In the genomic region with DNA sequence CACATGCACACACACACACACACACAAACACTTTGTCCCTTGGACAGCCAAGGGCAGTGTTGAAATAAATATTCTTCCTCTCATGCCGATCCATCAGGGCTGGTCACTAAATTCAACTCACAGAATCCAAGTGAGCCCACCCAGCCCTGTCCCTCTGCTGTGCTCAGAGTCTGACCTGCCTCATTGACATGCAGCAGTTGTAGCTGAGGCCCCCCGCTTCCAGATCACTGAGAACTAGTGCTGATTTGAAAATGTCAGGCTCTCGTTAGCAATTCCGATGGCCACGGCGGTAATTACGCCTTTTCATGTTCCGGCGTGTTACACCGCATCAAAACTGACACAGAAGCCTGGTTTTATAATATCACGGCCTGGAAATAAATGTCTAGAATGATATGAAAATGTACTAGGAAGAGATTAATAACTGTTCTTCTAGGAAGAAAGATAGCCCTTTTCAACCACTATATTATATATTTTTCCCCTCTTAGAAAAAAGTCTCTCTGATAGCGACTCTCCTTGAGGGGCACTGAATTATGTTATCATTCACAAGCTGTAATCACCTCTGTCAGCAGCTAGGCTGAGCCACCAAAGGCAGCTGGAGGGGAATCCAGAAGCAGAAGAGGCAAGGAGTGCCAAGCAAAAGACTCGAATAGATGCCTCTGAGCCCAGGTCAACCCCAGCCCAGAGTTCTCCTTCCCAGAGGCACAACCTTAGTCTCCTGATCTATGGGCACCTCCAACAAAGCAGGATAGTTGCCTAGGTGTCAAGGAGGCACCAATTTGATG, we compare ENCODE assay signal across 24 mouse cellular contexts.
DNase-seq lines count a peak whose midpoint lies in the region; ATAC-seq lines count a peak whose summit lies in the region.
"Had no signal": no experiment of that assay in that cellular context is flagged by ENCODE, and none has a peak within 500 bp of the region (broad histone marks: within the 10 kb centered on the region; RNA-seq: fewer than 3 reads in every experiment).

No protein-coding gene starts in this region.

- no peaks in the 10 kb centered on the region for H3K36me3 ChIP-seq in embryonic facial prominence, embryonic 14.5 days (ENCODE audit: control insufficient read depth, insufficient read depth, low read length)
- H3K36me3 ChIP-seq in embryonic facial prominence, embryonic 10.5 days (replicated peaks), result no peaks in the 10 kb centered on the region
- no peaks in the 10 kb centered on the region for H3K36me3 ChIP-seq in neural tube, embryonic 11.5 days (ENCODE audit: control insufficient read depth, insufficient read depth, low read length)
- no peaks in the 10 kb centered on the region for H3K36me3 ChIP-seq in neural tube, embryonic 15.5 days
- H3K36me3 ChIP-seq in hindbrain, embryonic 14.5 days (replicated peaks; ENCODE audit: control insufficient read depth, insufficient read depth), result no peaks in the 10 kb centered on the region
- H3K36me3 ChIP-seq in neural tube, embryonic 14.5 days (ENCODE audit: control insufficient read depth, insufficient read depth, low read length), result no peaks in the 10 kb centered on the region
- H3K36me3 ChIP-seq: heart, embryonic 12.5 days; limb, embryonic 15.5 days; liver, embryonic 15.5 days had no signal

- H3K9me3 ChIP-seq in embryonic facial prominence, embryonic 14.5 days (ENCODE audit: control insufficient read depth, low read length), result no peaks in the 10 kb centered on the region
- H3K9me3 ChIP-seq in embryonic facial prominence, embryonic 10.5 days, result no peaks in the 10 kb centered on the region
- no peaks in the 10 kb centered on the region for H3K9me3 ChIP-seq in neural tube, embryonic 11.5 days (ENCODE audit: control insufficient read depth, low read length)
- H3K9me3 ChIP-seq in neural tube, embryonic 15.5 days (replicated peaks), result no peaks in the 10 kb centered on the region
- no peaks in the 10 kb centered on the region for H3K9me3 ChIP-seq in hindbrain, embryonic 14.5 days (ENCODE audit: control insufficient read depth, low read length)
- H3K9me3 ChIP-seq in neural tube, embryonic 14.5 days (ENCODE audit: control insufficient read depth, low read length), result no peaks in the 10 kb centered on the region
- H3K9me3 ChIP-seq: limb, embryonic 15.5 days; liver, embryonic 15.5 days had no signal

- peaks cover 7% of the 10 kb centered on the region; the same call in 1 of the 2 replicates for H3K4me1 ChIP-seq in embryonic facial prominence, embryonic 14.5 days (ENCODE audit: control insufficient read depth, insufficient read depth, low read length)
- peaks cover 17% of the 10 kb centered on the region for H3K4me1 ChIP-seq in embryonic facial prominence, embryonic 10.5 days
- no peaks in the 10 kb centered on the region for H3K4me1 ChIP-seq in neural tube, embryonic 11.5 days (ENCODE audit: control insufficient read depth, insufficient read depth, low read length)
- peaks cover 14% of the 10 kb centered on the region for H3K4me1 ChIP-seq in neural tube, embryonic 15.5 days
- H3K4me1 ChIP-seq in hindbrain, embryonic 14.5 days (replicated peaks; ENCODE audit: control insufficient read depth, insufficient read depth, low read length), result peaks cover 12% of the 10 kb centered on the region; the same call in 1 of the 2 replicates
- peaks cover 10% of the 10 kb centered on the region; the same call in 1 of the 2 replicates for H3K4me1 ChIP-seq in neural tube, embryonic 14.5 days (ENCODE audit: control insufficient read depth, insufficient read depth, low read length)
- H3K4me1 ChIP-seq: liver, embryonic 15.5 days had no signal

- no peak for ATAC-seq in embryonic facial prominence, embryonic 14.5 days (ENCODE audit: low read depth)
- ATAC-seq in neural tube, embryonic 11.5 days (ENCODE audit: insufficient read depth, low FRiP score, low TSS enrichment), result no peak
- ATAC-seq in neural tube, embryonic 15.5 days (ENCODE audit: low FRiP score), result no peak
- no peak for ATAC-seq in hindbrain, embryonic 14.5 days (ENCODE audit: low FRiP score)
- no peak for ATAC-seq in neural tube, embryonic 14.5 days (ENCODE audit: low read depth)
- ATAC-seq: activated CD4-positive, CD25-positive, alpha-beta regulatory T cell, adult 4 months; CD4-positive, CD25-positive, alpha-beta regulatory T cell, adult 4 months; lung, postnatal 0 days; Patski had no signal

- H3K4me3 ChIP-seq in embryonic facial prominence, embryonic 14.5 days (ENCODE audit: low read depth, low read length), result no peak overlapping the region
- no peak overlapping the region for H3K4me3 ChIP-seq in embryonic facial prominence, embryonic 10.5 days
- H3K4me3 ChIP-seq in neural tube, embryonic 11.5 days (ENCODE audit: low read depth, low read length), result no peak overlapping the region
- H3K4me3 ChIP-seq in neural tube, embryonic 15.5 days (replicated peaks), result no peak overlapping the region
- no peak overlapping the region for H3K4me3 ChIP-seq in hindbrain, embryonic 14.5 days (replicated peaks; ENCODE audit: low read length)
- no peak overlapping the region for H3K4me3 ChIP-seq in neural tube, embryonic 14.5 days (ENCODE audit: low read depth, low read length)
- H3K4me3 ChIP-seq: gastrocnemius, adult 2 months; heart, embryonic 12.5 days; limb, embryonic 15.5 days; liver, embryonic 15.5 days had no signal

- H3K27ac ChIP-seq in embryonic facial prominence, embryonic 14.5 days (replicated peaks; ENCODE audit: low read depth, low read length), result no peak overlapping the region
- no peak overlapping the region for H3K27ac ChIP-seq in embryonic facial prominence, embryonic 10.5 days (replicated peaks)
- no peak overlapping the region for H3K27ac ChIP-seq in neural tube, embryonic 11.5 days (ENCODE audit: low read depth, low read length)
- no peak overlapping the region for H3K27ac ChIP-seq in neural tube, embryonic 15.5 days (replicated peaks)
- H3K27ac ChIP-seq in hindbrain, embryonic 14.5 days, result peak overlapping the region; percentile 51
- 0 out of 2 replicates have a peak overlapping the region, but pooled peaks have one; percentile 44 for H3K27ac ChIP-seq in neural tube, embryonic 14.5 days (ENCODE audit: low read depth, low read length)
- H3K27ac ChIP-seq: gastrocnemius, adult 2 months; limb, embryonic 15.5 days; liver, embryonic 15.5 days had no signal

- DNase-seq in embryonic facial prominence, embryonic 14.5 days (ENCODE audit: low spot score), result peak; percentile 10
- no peak for DNase-seq in embryonic facial prominence, embryonic 10.5 days (ENCODE audit: low spot score)
- peak; percentile 16 for DNase-seq in neural tube, embryonic 11.5 days (ENCODE audit: low spot score)
- no peak for DNase-seq in hindbrain, embryonic 14.5 days (ENCODE audit: low spot score)
- DNase-seq in spleen, postnatal 36 days (ENCODE audit: low spot score in 2 of 2), result no peak
- DNase-seq in cerebellum, adult 11 months, result no peak
- DNase-seq: adrenal gland, postnatal 14 days; cerebellum, adult 11-12 months; cerebellum, postnatal 14 days; embryo, embryonic 11 days; gastrocnemius, adult 2 months; kidney, adult 9 months; kidney, postnatal 25 days; right cerebral cortex, adult 18-20 months; thymus, postnatal 36 days had no signal

- H3K4me2 ChIP-seq in embryonic facial prominence, embryonic 14.5 days (ENCODE audit: low read depth, low read length), result no peak overlapping the region
- H3K4me2 ChIP-seq in neural tube, embryonic 11.5 days (ENCODE audit: low read depth), result no peak overlapping the region
- no peak overlapping the region for H3K4me2 ChIP-seq in neural tube, embryonic 15.5 days
- peak overlapping the region; percentile 7 for H3K4me2 ChIP-seq in hindbrain, embryonic 14.5 days (replicated peaks)
- H3K4me2 ChIP-seq in neural tube, embryonic 14.5 days (ENCODE audit: low read depth, low read length), result no peak overlapping the region
- H3K4me2 ChIP-seq: heart, embryonic 12.5 days; limb, embryonic 15.5 days; liver, embryonic 15.5 days had no signal

- WGBS in embryonic facial prominence, embryonic 14.5 days, result 62% methylated on average over 13 of the region's 13 CpGs
- 83% methylated on average over 13 of the region's 13 CpGs for WGBS in embryonic facial prominence, embryonic 10.5 days
- 79% methylated on average over 13 of the region's 13 CpGs for WGBS in neural tube, embryonic 11.5 days
- WGBS in neural tube, embryonic 15.5 days, result 34% methylated on average over 13 of the region's 13 CpGs
- 37% methylated on average over 13 of the region's 13 CpGs for WGBS in hindbrain, embryonic 14.5 days
- WGBS in neural tube, embryonic 14.5 days, result 37% methylated on average over 13 of the region's 13 CpGs

- no peak overlapping the region for H3K9ac ChIP-seq in embryonic facial prominence, embryonic 14.5 days (ENCODE audit: low read depth, low read length)
- no peak overlapping the region for H3K9ac ChIP-seq in neural tube, embryonic 11.5 days (ENCODE audit: low read length)
- H3K9ac ChIP-seq in neural tube, embryonic 15.5 days (replicated peaks), result no peak overlapping the region
- peak overlapping the region; percentile 7 for H3K9ac ChIP-seq in hindbrain, embryonic 14.5 days
- no peak overlapping the region for H3K9ac ChIP-seq in neural tube, embryonic 14.5 days (replicated peaks; ENCODE audit: low read depth, low read length)
- H3K9ac ChIP-seq: heart, embryonic 12.5 days; limb, embryonic 15.5 days; liver, embryonic 15.5 days had no signal

- no peaks in the 10 kb centered on the region for H3K27me3 ChIP-seq in embryonic facial prominence, embryonic 14.5 days (replicated peaks; ENCODE audit: control insufficient read depth, insufficient read depth, low read length)
- H3K27me3 ChIP-seq in embryonic facial prominence, embryonic 10.5 days (replicated peaks; ENCODE audit: low read depth, poor library complexity, severe bottlenecking), result no peaks in the 10 kb centered on the region
- no peaks in the 10 kb centered on the region for H3K27me3 ChIP-seq in neural tube, embryonic 11.5 days (ENCODE audit: control insufficient read depth, insufficient read depth, low read length)
- H3K27me3 ChIP-seq in neural tube, embryonic 15.5 days (replicated peaks), result no peaks in the 10 kb centered on the region
- no peaks in the 10 kb centered on the region for H3K27me3 ChIP-seq in hindbrain, embryonic 14.5 days (ENCODE audit: control insufficient read depth, insufficient read depth, low read length)
- H3K27me3 ChIP-seq in neural tube, embryonic 14.5 days (ENCODE audit: control insufficient read depth, insufficient read depth, low read length), result no peaks in the 10 kb centered on the region
- H3K27me3 ChIP-seq: heart, embryonic 12.5 days; limb, embryonic 15.5 days; liver, embryonic 15.5 days; Patski had no signal

Comparison
In these comparisons a context has a peak if more than half of its experiments do, and no peak if none do; other contexts are left out.
1. DNase-seq: peak in embryonic facial prominence, embryonic 14.5 days (single experiment) and neural tube, embryonic 11.5 days (single experiment); none in embryonic facial prominence, embryonic 10.5 days (single experiment), hindbrain, embryonic 14.5 days (single experiment), spleen, postnatal 36 days (0 of 2) and cerebellum, adult 11 months (single experiment).
2. H3K27ac ChIP-seq: peak in hindbrain, embryonic 14.5 days (single experiment) and neural tube, embryonic 14.5 days (single experiment); none in embryonic facial prominence, embryonic 14.5 days (single experiment), embryonic facial prominence, embryonic 10.5 days (single experiment), neural tube, embryonic 11.5 days (single experiment) and neural tube, embryonic 15.5 days (single experiment).